Comparison of ENCODE assay signal across 7 mouse cellular contexts in the genomic region with DNA sequence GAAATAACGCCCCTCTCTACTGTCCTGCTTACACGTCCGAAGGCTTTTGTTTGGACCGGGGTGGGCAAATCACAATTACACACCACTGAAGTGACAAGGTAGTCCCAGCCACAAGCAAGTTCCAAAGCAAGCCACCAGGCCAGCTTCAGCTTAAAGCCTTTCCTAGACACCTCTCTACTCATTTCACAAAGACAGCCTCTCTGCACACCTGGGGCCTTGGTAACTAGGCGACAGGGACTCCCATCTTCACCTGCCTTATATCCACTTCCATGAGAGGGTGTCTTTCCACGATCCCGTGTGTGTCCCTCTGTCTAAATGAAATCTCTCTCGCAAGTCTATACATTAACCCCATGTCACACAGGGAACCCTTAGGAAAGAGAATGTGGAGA.
DNase-seq lines count a peak whose midpoint lies in the region; ATAC-seq and TF ChIP-seq lines count a peak whose summit lies in the region.

No protein-coding gene starts in this region.

- no peak for DNase-seq in stomach, postnatal 0 days (ENCODE audit: low spot score)
- no peak for DNase-seq in thymus, postnatal 10 days (ENCODE audit: low spot score in 2 of 2)
- DNase-seq in urinary bladder, adult 18-20 months (ENCODE audit: low spot score in 2 of 2), result no peak

- peaks cover 9% of the 10 kb centered on the region for H3K4me1 ChIP-seq in megakaryocyte, embryonic 14.5 days
- peaks cover 33% of the 10 kb centered on the region for H3K4me1 ChIP-seq in forebrain, embryonic 15.5 days
- H3K4me1 ChIP-seq in liver, embryonic 12.5 days, result no peaks in the 10 kb centered on the region; the same call in 1 of the 2 replicates
- H3K4me1 ChIP-seq in stomach, postnatal 0 days (replicated peaks; ENCODE audit: control insufficient read depth, insufficient read depth), result no peaks in the 10 kb centered on the region

- WGBS in forebrain, embryonic 15.5 days, result 15% methylated on average over 8 of the region's 8 CpGs
- WGBS in liver, embryonic 12.5 days (ENCODE audit: insufficient replicate concordance), result 25% methylated on average over 8 of the region's 8 CpGs
- 20% methylated on average over 8 of the region's 8 CpGs for WGBS in stomach, postnatal 0 days

- TF ChIP-seq CTCF in stomach, postnatal 0 days (IDR thresholded peaks at IDR 0.05; ENCODE audit: low read depth), result no peak

- peak overlapping the region; percentile 60 for H3K9ac ChIP-seq in forebrain, embryonic 15.5 days (replicated peaks)
- 0 out of 2 replicates have a peak overlapping the region, but pooled peaks have one; percentile 18 for H3K9ac ChIP-seq in liver, embryonic 12.5 days
- no peak overlapping the region for H3K9ac ChIP-seq in stomach, postnatal 0 days (ENCODE audit: low read length)

- H3K9me3 ChIP-seq in megakaryocyte, embryonic 14.5 days, result peaks cover 20% of the 10 kb centered on the region
- H3K9me3 ChIP-seq in forebrain, embryonic 15.5 days, result no peaks in the 10 kb centered on the region
- H3K9me3 ChIP-seq in liver, embryonic 12.5 days (replicated peaks), result no peaks in the 10 kb centered on the region
- no peaks in the 10 kb centered on the region; the same call in 1 of the 2 replicates for H3K9me3 ChIP-seq in stomach, postnatal 0 days (ENCODE audit: control insufficient read depth, low read length)

- H3K27ac ChIP-seq in forebrain, embryonic 15.5 days (replicated peaks), result peak overlapping the region; percentile 72
- H3K27ac ChIP-seq in liver, embryonic 12.5 days, result no peak overlapping the region
- peak overlapping the region; percentile 79; the same call in 1 of the 2 replicates for H3K27ac ChIP-seq in stomach, postnatal 0 days (replicated peaks)

- peaks cover 24% of the 10 kb centered on the region for H3K27me3 ChIP-seq in megakaryocyte, embryonic 14.5 days (replicated peaks)
- H3K27me3 ChIP-seq in forebrain, embryonic 15.5 days, result no peaks in the 10 kb centered on the region
- H3K27me3 ChIP-seq in liver, embryonic 12.5 days (replicated peaks), result peaks cover 33% of the 10 kb centered on the region
- no peaks in the 10 kb centered on the region for H3K27me3 ChIP-seq in stomach, postnatal 0 days (ENCODE audit: control insufficient read depth, insufficient read depth, low read length)

- H3K36me3 ChIP-seq in megakaryocyte, embryonic 14.5 days (replicated peaks; ENCODE audit: low read length), result no peaks in the 10 kb centered on the region
- no peaks in the 10 kb centered on the region for H3K36me3 ChIP-seq in forebrain, embryonic 15.5 days
- H3K36me3 ChIP-seq in liver, embryonic 12.5 days, result no peaks in the 10 kb centered on the region
- H3K36me3 ChIP-seq in stomach, postnatal 0 days (ENCODE audit: control insufficient read depth, insufficient read depth, low read length), result no peaks in the 10 kb centered on the region

- peak overlapping the region; percentile 98 for H3K4me2 ChIP-seq in forebrain, embryonic 15.5 days (replicated peaks)
- H3K4me2 ChIP-seq in liver, embryonic 12.5 days, result peak overlapping the region; percentile 65
- H3K4me2 ChIP-seq in stomach, postnatal 0 days (replicated peaks; ENCODE audit: low read depth), result peak overlapping the region; percentile 83

- no peak for TF ChIP-seq EP300 in stomach, postnatal 0 days (optimal IDR thresholded peaks at IDR 0.05)

- peak overlapping the region; percentile 86 for H3K4me3 ChIP-seq in megakaryocyte, embryonic 14.5 days (replicated peaks)
- H3K4me3 ChIP-seq in forebrain, embryonic 15.5 days, result peak overlapping the region; percentile 66
- peak overlapping the region; percentile 48 for H3K4me3 ChIP-seq in liver, embryonic 12.5 days
- peak overlapping the region; percentile 56 for H3K4me3 ChIP-seq in stomach, postnatal 0 days (ENCODE audit: low read depth, low read length)

- no peak for ATAC-seq in megakaryocyte, adult 5-6 weeks (ENCODE audit: poor library complexity, severe bottlenecking)
- ATAC-seq in forebrain, embryonic 15.5 days (replicated peaks), result peak; percentile 33; the same call in 1 of the 2 replicates
- no peak for ATAC-seq in liver, embryonic 12.5 days
- ATAC-seq in stomach, postnatal 0 days (ENCODE audit: low FRiP score, low TSS enrichment), result peak; percentile 34

Comparison
In these comparisons a context has a peak if more than half of its experiments do, and no peak if none do; other contexts are left out.
1. ATAC-seq: peak in forebrain, embryonic 15.5 days (single experiment) and stomach, postnatal 0 days (single experiment); none in megakaryocyte, adult 5-6 weeks (single experiment) and liver, embryonic 12.5 days (single experiment).
2. Peak in every context shown above with its lines, with median percentiles within 50 percentile points of each other: H3K4me3 ChIP-seq and H3K4me2 ChIP-seq.